Mouse (Mus musculus): Measurements from ENCODE around the gene Spred2. TPM values are rescaled to one million over a fixed set of nuclear protein-coding genes. Genes with fewer than 3 reads are reported as not detected.

The Spred2 gene
- polyA plus RNA-seq, 1 experiment from 2014 or later: 12.3 TPM

GRCm38 (mm10) chr11:20035343-20035928, 111.3 kb downstream of the Spred2 start:
- no peaks in the 10 kb centered on the region for H3K36me3 ChIP-seq (ENCODE audit: control insufficient read depth, insufficient read depth, low read length)
- no peak overlapping the region for H3K4me2 ChIP-seq (replicated peaks; ENCODE audit: low read depth, low read length)
- H3K27ac ChIP-seq (ENCODE audit: low read depth, low read length): no peak overlapping the region
- WGBS: 63% methylated on average over 11 of the region's 11 CpGs
- no peak overlapping the region for H3K4me3 ChIP-seq (ENCODE audit: low read length)
- no peaks in the 10 kb centered on the region for H3K9me3 ChIP-seq (ENCODE audit: control insufficient read depth, low read length)
- no peak for ATAC-seq (ENCODE audit: low FRiP score, low TSS enrichment)
- H3K4me1 ChIP-seq (ENCODE audit: control insufficient read depth, insufficient read depth, low read length): peaks cover 5% of the 10 kb centered on the region; the same call in 1 of the 2 replicates
- H3K9ac ChIP-seq (ENCODE audit: low read depth, low read length): no peak overlapping the region
- no peaks in the 10 kb centered on the region for H3K27me3 ChIP-seq (ENCODE audit: control insufficient read depth, insufficient read depth, low read length)

DNA sequence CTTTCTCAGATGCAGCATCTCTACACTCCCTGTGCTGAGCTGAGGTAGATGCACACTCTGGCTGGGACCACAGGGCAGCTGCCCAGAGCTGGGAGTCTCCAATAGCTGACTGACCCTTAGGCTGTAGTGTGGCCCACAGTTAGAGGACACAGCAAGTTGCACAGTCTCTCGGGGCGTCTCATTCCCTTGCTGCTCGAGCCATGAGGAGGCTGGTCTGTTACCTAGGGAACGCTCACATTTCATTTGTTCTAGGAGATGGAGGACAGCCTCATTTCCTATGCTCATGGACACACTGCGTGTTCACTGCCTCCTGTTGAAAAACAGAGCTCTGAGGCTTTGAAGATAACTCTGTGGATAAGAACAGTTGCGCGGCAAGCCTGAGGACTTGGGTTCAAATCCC, 111.8 kb downstream of the Spred2 start:
- Histone ChIP-seq H3K4me2 (replicated peaks; ENCODE audit: low read depth, low read length) (no peak overlapping the region), H3K27me3 (ENCODE audit: control insufficient read depth, insufficient read depth, low read length) (no peaks in the 10 kb centered on the region), H3K9me3 (ENCODE audit: control insufficient read depth, low read length) (no peaks in the 10 kb centered on the region), H3K4me1 (ENCODE audit: control insufficient read depth, insufficient read depth, low read length) (peaks cover 6% of the 10 kb centered on the region), H3K27ac (ENCODE audit: low read depth, low read length) (no peak overlapping the region), H3K9ac (ENCODE audit: low read depth, low read length) (no peak overlapping the region), H3K4me3 (ENCODE audit: low read length) (no peak overlapping the region), H3K36me3 (ENCODE audit: control insufficient read depth, insufficient read depth, low read length) (no peaks in the 10 kb centered on the region)
- no peak for ATAC-seq (ENCODE audit: low FRiP score, low TSS enrichment)
- WGBS: 69% methylated on average over 7 of the region's 7 CpGs

GRCm38 (mm10) chr11:20037739-20038138, 113.6 kb downstream of the Spred2 start:
- Histone ChIP-seq H3K27me3 (ENCODE audit: control insufficient read depth, insufficient read depth, low read length) (no peaks in the 10 kb centered on the region), H3K4me3 (ENCODE audit: low read length) (no peak overlapping the region), H3K9me3 (ENCODE audit: control insufficient read depth, low read length) (no peaks in the 10 kb centered on the region), H3K27ac (ENCODE audit: low read depth, low read length) (no peak overlapping the region), H3K36me3 (ENCODE audit: control insufficient read depth, insufficient read depth, low read length) (no peaks in the 10 kb centered on the region), H3K4me1 (ENCODE audit: control insufficient read depth, insufficient read depth, low read length) (peaks cover 16% of the 10 kb centered on the region), H3K4me2 (replicated peaks; ENCODE audit: low read depth, low read length) (no peak overlapping the region), H3K9ac (ENCODE audit: low read depth, low read length) (no peak overlapping the region)
- ATAC-seq (ENCODE audit: low FRiP score, low TSS enrichment): no peak; the same call in 1 of the 2 replicates
- 84% methylated on average over 4 of the region's 4 CpGs for WGBS

GRCm38 (mm10) chr11:20038723-20039122, 114.5 kb downstream of the Spred2 start:
- no peak overlapping the region for H3K27ac ChIP-seq (ENCODE audit: low read depth, low read length)
- WGBS: 29% methylated on average over 8 of the region's 8 CpGs
- H3K9ac ChIP-seq (ENCODE audit: low read depth, low read length): no peak overlapping the region
- H3K4me3 ChIP-seq (ENCODE audit: low read length): no peak overlapping the region
- no peak for ATAC-seq (ENCODE audit: low FRiP score, low TSS enrichment)
- no peaks in the 10 kb centered on the region for H3K27me3 ChIP-seq (ENCODE audit: control insufficient read depth, insufficient read depth, low read length)
- no peaks in the 10 kb centered on the region for H3K9me3 ChIP-seq (ENCODE audit: control insufficient read depth, low read length)
- H3K4me2 ChIP-seq (replicated peaks; ENCODE audit: low read depth, low read length): no peak overlapping the region
- no peaks in the 10 kb centered on the region for H3K36me3 ChIP-seq (ENCODE audit: control insufficient read depth, insufficient read depth, low read length)
- peaks cover 16% of the 10 kb centered on the region for H3K4me1 ChIP-seq (ENCODE audit: control insufficient read depth, insufficient read depth, low read length)

- Histone ChIP-seq H3K27me3 (ENCODE audit: control insufficient read depth, insufficient read depth, low read length) (no peaks in the 10 kb centered on the region), H3K27ac (ENCODE audit: low read depth, low read length) (peak overlapping the region; percentile 66; the same call in 1 of the 2 replicates), H3K4me3 (ENCODE audit: low read length) (no peak overlapping the region), H3K9ac (ENCODE audit: low read depth, low read length) (no peak overlapping the region), H3K4me1 (ENCODE audit: control insufficient read depth, insufficient read depth, low read length) (peaks cover 16% of the 10 kb centered on the region), H3K36me3 (ENCODE audit: control insufficient read depth, insufficient read depth, low read length) (no peaks in the 10 kb centered on the region), H3K9me3 (ENCODE audit: control insufficient read depth, low read length) (no peaks in the 10 kb centered on the region), H3K4me2 (replicated peaks; ENCODE audit: low read depth, low read length) (no peak overlapping the region)
- ATAC-seq (ENCODE audit: low FRiP score, low TSS enrichment): peak; percentile 61; the same call in 1 of the 2 replicates
- 11% methylated on average over 6 of the region's 6 CpGs for WGBS
Measured at GRCm38 (mm10) chr11:20041164-20041920, 117.2 kb downstream of the Spred2 start.

DNA sequence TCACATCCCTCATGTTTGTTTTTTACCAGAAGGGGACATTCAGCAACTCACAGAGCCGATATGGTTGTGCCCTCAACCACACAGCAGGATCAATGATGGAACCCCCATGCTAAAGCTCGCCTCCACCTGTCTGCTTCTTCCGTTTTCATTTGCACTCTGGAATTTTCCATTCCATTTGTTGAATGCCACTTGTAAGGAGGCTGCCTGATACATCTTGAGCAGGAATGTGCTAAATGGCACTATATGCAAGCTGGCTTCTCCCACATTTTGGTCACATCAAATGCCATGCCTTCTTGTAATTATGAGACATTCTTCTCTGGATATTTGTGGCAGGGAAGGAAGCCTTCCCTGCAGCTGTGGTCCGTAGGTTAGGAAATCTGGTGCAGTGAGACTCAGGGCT, 117.9 kb downstream of the Spred2 start:
- Histone ChIP-seq H3K4me2 (replicated peaks; ENCODE audit: low read depth, low read length) (no peak overlapping the region), H3K4me3 (ENCODE audit: low read length) (no peak overlapping the region), H3K4me1 (ENCODE audit: control insufficient read depth, insufficient read depth, low read length) (peaks cover 16% of the 10 kb centered on the region), H3K36me3 (ENCODE audit: control insufficient read depth, insufficient read depth, low read length) (no peaks in the 10 kb centered on the region), H3K9ac (ENCODE audit: low read depth, low read length) (no peak overlapping the region), H3K27me3 (ENCODE audit: control insufficient read depth, insufficient read depth, low read length) (no peaks in the 10 kb centered on the region), H3K27ac (ENCODE audit: low read depth, low read length) (peak overlapping the region; percentile 66; the same call in 1 of the 2 replicates), H3K9me3 (ENCODE audit: control insufficient read depth, low read length) (no peaks in the 10 kb centered on the region)
- 65% methylated on average over 4 of the region's 4 CpGs for WGBS
- ATAC-seq (ENCODE audit: low FRiP score, low TSS enrichment): no peak

DNA sequence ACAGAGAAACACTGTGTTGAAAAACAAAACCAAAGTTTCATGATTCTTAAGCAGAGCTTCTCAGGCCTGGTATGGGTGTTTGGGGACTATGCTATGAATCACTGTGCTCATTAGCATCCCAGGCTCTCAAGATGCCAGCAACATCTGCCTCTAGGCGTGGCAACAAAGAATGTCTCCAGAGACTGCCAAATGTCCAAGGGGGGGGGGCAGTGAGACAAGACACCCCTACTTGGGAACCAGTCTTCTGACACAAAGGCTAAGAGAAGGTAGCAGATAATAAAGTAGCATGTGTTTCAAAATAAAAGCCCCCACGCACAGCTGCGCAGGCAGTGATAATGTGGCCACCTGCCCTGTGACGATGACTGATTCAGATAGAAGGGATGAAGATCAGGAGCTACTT, 119.1 kb downstream of the Spred2 start:
- no peaks in the 10 kb centered on the region for H3K27me3 ChIP-seq (ENCODE audit: control insufficient read depth, insufficient read depth, low read length)
- 72% methylated on average over 4 of the region's 4 CpGs for WGBS
- H3K4me2 ChIP-seq (replicated peaks; ENCODE audit: low read depth, low read length): no peak overlapping the region
- peaks cover 16% of the 10 kb centered on the region for H3K4me1 ChIP-seq (ENCODE audit: control insufficient read depth, insufficient read depth, low read length)
- no peak overlapping the region for H3K4me3 ChIP-seq (ENCODE audit: low read length)
- H3K9me3 ChIP-seq (ENCODE audit: control insufficient read depth, low read length): no peaks in the 10 kb centered on the region
- no peak overlapping the region for H3K27ac ChIP-seq (ENCODE audit: low read depth, low read length)
- no peak for ATAC-seq (ENCODE audit: low FRiP score, low TSS enrichment)
- no peak overlapping the region for H3K9ac ChIP-seq (ENCODE audit: low read depth, low read length)
- no peaks in the 10 kb centered on the region for H3K36me3 ChIP-seq (ENCODE audit: control insufficient read depth, insufficient read depth, low read length)

GRCm38 (mm10) chr11:20045586-20045985, 121.4 kb downstream of the Spred2 start:
- no peaks in the 10 kb centered on the region for H3K36me3 ChIP-seq (ENCODE audit: control insufficient read depth, insufficient read depth, low read length)
- ATAC-seq (ENCODE audit: low FRiP score, low TSS enrichment): no peak
- H3K4me2 ChIP-seq (replicated peaks; ENCODE audit: low read depth, low read length): no peak overlapping the region
- H3K27ac ChIP-seq (ENCODE audit: low read depth, low read length): no peak overlapping the region
- no peak overlapping the region for H3K9ac ChIP-seq (ENCODE audit: low read depth, low read length)
- no peak overlapping the region for H3K4me3 ChIP-seq (ENCODE audit: low read length)
- no peaks in the 10 kb centered on the region for H3K9me3 ChIP-seq (ENCODE audit: control insufficient read depth, low read length)
- H3K4me1 ChIP-seq (ENCODE audit: control insufficient read depth, insufficient read depth, low read length): peaks cover 10% of the 10 kb centered on the region
- H3K27me3 ChIP-seq (ENCODE audit: control insufficient read depth, insufficient read depth, low read length): no peaks in the 10 kb centered on the region
- 78% methylated on average over 3 of the region's 3 CpGs for WGBS

GRCm38 (mm10) chr11:20052814-20053536, 128.8 kb downstream of the Spred2 start:
- no peak overlapping the region for H3K4me3 ChIP-seq (ENCODE audit: low read length)
- no peak overlapping the region for H3K9ac ChIP-seq (ENCODE audit: low read depth, low read length)
- H3K4me2 ChIP-seq (replicated peaks; ENCODE audit: low read depth, low read length): no peak overlapping the region
- H3K36me3 ChIP-seq (ENCODE audit: control insufficient read depth, insufficient read depth, low read length): peaks cover 3% of the 10 kb centered on the region; the same call in 1 of the 2 replicates
- 64% methylated on average over 13 of the region's 13 CpGs for WGBS
- ATAC-seq (ENCODE audit: low FRiP score, low TSS enrichment): no peak
- no peaks in the 10 kb centered on the region for H3K4me1 ChIP-seq (ENCODE audit: control insufficient read depth, insufficient read depth, low read length)
- H3K9me3 ChIP-seq (ENCODE audit: control insufficient read depth, low read length): 0 out of 2 replicates have a peak, but pooled peaks cover 2% of the 10 kb centered on the region
- H3K27ac ChIP-seq (ENCODE audit: low read depth, low read length): no peak overlapping the region
- H3K27me3 ChIP-seq (ENCODE audit: control insufficient read depth, insufficient read depth, low read length): no peaks in the 10 kb centered on the region
